Mouse (Mus musculus): ENCODE measurements around the gene Polr2a.

The Polr2a gene

DNA sequence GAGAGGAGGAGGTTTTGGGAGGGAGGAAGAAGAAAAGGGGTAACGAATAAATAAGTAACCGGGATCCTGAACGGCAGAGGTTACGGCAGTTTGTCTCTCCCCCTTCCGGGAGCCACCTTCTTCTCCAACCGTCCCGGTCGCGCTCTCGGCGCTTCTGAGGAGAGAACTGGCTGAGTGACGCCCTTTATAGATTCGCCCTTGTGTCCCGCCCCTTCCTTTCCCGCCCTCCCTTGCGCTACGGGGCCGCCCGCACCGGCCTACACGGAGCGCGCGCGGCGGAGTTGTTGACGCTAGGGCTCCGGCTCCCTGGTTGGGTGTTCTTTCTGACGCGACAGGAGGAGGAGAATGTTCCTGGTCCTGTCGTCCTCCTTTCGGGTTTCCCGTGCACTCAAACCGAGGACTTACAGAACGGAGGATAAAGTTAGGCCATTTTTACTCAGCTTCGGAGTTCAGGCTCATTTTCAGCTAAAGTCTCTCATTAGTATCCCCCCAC, at the start of gene Polr2a:
TSS of gene Polr2a (minus strand) at position 160 of the 493 bp plus-strand sequence.
- DNase-seq (ENCODE audit: low spot score): peak; percentile 91

DNA sequence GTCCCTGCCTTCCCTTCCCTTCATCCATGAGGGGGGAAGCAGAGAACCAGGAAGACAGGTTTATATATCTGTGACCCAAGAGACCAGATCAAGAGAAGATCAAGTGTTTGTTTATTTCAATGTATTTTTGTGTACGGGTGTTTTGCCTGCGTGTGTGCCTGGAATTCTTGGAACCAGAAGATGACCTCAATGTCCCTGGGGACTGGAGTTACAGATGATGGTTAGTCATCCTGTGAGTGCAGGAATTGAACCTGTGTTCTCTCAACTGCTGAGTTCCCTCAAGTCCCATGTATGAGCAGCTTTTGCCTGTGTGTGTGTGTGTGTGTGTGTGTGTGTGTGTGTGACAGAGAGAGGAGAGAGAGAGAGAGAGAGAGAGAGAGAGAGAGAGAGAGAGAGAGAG, 49.2 kb upstream of the Polr2a start:
- DNase-seq (ENCODE audit: low spot score): no peak

DNA sequence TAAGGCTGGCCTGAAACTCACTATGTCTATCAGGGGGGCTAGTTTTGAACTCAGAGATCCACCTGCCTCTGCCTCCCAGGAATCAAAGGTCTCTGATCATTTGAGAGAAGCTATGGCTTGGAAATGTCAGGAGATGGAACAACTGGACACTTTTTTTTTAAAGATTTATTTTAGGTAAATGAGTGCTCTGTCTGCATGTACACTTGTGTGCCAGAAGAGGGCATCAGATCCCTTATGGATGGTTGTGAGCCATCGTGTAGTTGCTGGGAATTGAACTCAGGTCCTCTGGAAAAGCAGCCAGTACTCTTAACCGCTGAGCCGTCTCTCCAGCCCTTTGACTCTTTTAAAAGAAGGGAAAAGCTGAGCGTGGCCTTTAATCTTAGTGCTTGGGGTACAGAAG, 47.9 kb upstream of the Polr2a start:
- DNase-seq (ENCODE audit: low spot score): no peak

DNA sequence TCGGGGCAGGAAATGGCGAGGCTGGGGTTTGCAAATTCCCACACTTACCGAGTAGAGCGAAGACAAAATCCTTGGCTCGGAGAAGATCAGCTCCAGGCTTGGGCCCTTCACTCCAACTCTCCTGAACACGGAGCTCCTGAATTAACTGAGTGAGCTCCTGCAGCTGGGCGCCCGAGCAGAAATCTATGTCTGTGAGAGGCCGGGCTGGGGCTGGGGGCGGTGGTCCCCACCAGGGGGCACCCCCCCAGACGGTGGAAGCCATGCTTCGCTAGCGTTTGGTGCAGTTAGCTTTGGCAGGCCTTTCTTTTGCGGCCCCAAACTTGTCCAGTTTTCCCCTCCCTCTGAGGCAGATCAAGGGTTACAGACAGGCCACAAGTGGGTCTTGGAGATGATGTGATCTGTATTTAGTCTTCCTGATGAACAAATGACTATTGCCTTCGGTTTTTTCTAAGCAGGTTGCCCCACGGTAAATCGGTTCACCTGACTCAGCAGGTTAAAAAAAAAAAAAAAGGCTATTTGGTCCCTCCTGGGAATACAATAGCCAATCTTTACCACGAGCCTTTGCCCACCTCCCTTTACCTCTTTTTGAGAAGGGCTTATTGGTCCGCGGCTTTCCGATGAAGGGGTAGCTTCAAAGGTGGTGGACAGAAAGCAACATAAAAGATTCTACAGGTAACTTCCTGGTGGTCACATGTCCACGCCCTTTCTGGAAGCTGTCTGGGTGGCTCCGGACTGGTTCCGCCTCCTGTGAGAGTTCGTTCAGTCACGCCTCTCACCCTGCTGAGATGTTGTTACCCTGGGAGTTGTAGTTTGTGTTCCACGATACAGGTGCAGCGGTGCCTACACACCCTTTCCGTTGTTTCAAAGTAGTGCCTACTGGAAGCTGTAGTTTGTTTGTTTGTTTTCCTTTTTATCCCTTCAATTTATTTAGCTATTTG, 46.8 kb upstream of the Polr2a start, which contains the start of gene Tmem102:
TSS of gene Tmem102 (minus strand) at position 653 of the 938 bp plus-strand sequence.
- no peak for DNase-seq (ENCODE audit: low spot score)

DNA sequence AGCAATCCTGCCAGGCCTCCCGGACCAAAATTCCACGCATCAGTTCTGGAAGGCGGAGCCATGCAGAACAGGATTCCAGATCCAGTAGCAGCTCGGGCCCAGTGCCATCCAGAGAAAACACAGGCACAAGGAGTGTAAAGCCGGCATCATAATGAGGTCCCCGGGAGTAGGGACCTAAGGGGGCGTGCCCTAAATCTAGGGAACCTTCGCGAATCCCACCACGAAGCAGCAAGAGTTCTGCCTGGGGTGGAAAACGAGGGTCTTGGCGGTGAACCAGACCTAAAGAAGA, 46.2 kb upstream of the Polr2a start:
- no peak for DNase-seq (ENCODE audit: low spot score)

DNA sequence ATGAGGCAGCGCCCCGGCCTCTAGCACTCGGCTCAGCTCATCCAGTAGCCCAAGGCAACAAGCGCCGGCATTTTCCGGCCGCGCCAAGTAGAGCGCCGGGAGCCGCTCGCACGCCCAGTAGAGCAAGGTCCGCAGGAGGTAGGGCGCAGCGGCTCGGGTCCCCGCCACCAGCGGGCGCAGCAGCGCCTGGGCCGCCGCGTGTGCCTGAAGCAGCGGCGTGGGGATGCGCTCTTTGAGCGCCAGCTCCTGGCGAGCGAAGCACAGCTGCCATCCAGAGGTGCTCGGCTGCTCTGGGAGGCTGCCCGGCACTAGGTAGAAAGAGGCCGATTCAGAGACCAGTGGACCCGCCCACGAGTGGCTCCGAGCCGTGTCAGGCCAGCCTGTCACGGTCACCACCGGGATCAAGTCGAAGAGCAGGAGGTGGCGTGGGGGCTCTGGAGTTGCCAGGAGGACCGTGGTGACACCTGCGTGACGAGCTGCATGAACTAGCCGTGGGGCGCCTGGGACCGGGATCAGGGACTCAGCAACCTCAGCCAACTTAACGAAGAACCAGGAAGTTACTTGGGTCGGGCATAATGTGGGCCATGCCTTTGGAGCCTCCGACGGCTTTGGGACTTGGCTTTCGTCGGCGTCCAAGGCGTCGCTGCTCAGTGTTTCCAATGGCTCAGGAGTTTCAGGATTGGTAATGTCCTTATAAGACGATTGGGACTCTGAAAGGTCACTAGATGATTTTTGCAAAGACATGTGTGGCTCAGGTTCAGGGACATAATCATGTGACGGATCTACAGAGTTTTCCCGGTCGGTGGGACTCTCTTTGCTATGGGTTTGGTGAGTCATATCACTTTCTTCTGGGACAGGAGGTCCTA, 45.6 kb upstream of the Polr2a start:
- no peak for DNase-seq (ENCODE audit: low spot score)

DNA sequence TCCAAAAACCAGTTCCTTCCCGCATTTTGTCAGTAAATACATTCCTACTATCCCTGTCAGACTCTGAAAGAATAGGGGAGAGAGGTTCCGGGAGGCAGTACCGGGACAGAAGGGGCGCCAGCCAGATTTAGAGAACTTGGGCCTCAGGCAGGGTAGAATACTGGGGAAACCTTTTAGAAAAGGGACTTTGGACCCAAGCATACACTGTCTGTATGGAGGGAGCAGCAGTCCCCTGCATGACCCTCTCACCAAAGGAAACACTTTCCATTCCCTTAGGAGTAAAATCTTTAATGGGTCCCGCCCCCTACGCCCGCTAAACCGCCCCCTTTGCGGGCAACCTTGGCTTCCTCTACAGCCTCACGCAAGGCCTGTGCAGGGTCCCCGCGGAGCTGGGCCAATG, 44.9 kb upstream of the Polr2a start:
- DNase-seq (ENCODE audit: low spot score): no peak

DNA sequence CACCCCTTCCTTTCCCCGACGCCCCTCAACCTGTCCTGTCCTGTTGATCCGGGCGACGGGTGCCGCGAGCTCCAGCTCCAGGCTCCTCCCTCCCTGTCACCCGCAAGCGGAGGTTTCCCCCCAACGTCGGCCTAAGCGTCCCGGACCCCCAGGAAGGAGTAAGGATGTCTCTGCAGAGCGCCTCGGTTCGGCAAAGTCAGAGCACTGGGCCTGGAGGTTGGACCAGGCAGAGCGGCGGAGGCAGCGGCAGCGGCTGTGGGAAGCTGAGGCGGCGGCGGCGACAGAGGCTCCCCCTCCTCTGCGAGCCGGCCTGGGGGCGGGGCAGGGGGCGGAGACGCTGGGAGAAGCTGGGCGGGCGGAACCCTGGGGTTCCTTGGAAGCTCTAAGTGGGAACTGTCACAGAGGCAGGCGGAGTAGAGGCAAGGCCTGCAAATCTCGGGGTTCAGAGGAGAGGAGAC, 44.2 kb upstream of the Polr2a start:
- DNase-seq (ENCODE audit: low spot score): no peak

DNA sequence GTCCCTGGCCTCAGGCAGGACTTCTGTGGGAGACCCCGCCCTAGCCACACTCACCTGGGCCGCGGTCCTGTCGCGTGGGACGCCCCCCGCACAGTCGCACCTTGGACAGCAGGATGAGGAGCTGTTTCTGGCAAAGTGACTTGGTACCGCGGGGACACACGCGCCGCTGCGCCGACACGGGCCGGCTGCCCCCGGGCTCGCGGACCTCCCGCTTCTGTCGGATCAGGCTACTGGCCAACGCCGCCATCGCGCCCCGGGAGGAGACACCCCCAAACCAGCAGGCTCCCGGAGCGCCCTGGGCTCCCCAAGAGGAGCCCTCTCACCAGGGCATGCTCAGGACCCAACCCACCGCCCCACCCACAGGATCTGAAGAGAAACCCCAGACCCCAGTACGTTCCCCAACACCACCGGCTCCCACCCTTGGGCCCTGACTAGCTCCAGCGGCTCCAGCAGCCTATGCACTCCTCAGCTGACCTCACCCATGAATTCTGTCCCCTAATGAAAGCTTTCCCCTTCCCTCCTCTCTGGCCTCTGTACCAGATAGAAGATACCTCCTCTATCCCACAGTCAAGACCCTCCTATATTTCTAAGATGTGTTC, 43.0 kb upstream of the Polr2a start, which contains the start of gene Fgf11:
TSS of gene Fgf11 (minus strand) at position 479 of the 599 bp plus-strand sequence.
- DNase-seq (ENCODE audit: low spot score): no peak

DNA sequence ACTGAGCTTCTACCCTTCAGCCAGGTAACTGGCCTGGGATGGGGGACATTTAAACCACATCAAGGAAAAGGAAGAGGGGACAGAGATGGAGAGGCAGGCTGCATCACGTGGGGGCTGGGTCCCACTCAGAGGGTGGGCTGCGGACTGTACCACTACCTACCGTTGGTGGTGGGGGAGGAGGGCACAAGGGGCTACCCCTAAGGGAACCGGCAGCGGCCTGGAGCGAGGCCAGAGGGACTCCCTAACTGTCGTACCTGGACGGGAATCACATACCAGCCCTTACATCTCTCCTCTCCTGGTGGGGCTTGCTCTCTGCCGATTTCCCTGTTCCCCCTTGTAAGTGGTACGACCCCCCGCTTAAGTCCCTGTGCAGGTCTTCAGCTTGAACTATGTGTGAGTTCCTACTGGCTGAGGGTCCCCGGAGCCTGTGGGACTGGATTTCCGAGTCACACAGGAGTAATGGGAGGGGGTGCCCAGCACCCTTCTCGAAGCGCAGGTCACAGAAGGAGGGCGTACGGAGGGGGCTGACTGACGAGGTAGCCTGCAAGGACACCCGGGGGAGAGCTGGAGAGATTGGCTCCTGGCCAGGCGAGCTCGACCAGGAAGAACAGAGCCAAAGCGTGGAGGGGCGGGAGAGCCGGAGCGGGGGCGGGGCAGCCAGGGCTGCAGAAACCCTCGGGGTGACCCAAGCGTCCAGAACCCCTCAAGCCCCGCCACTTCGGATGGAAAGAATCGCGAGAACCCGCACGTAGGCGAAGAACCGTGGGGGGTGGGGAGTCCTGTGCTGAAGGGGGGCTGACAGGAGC, 42.2 kb upstream of the Polr2a start:
- DNase-seq (ENCODE audit: low spot score): no peak

DNA sequence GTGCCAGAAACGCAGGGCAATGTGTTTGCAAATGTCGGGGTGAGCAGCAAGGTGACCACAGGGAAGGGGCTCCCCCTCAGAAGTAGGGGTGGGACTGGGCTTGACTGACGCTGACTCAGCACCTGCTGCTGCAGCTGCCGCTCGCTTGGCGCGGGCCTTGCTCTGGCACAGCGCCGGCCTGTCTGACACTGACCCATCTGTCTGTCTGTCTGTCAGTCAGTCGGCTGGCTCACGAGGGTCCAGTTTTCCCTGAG, 41.6 kb upstream of the Polr2a start:
- no peak for DNase-seq (ENCODE audit: low spot score)

DNA sequence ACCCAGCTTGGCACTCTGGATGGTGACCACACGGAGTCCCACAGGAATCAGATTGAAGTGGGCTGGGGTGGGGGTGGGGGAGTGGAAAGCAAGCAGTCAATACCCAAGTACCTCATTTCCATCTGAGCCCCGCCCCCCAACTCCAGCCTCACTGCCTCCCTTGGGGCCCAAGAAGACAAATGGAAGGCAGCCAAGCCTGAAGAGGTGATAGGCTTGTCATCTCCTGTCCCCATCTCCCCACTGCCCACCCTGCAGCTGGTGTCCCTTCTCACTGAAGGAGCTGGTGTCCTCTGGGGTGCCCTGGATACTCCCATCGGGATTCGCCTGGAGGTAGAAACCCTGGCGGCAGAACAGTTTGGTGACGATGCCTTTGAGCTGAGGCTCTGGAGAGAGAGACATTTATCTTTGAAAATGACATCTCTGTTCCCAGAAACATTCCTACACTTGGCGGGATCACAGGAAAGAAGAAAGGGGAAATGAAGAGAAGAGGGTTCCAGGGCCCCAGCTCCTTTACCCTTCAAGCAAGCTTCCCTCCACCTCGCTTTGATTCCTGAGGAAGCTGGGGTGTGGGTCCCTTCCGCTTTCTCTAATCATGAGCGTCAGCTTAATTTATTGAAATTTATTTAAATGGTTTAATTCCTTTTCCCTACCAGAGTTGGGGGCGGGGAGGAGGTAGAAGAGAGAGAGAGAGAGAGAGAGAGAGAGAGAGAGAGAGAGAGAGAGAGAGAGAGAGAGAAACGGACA, 41.1 kb upstream of the Polr2a start:
- no peak for DNase-seq (ENCODE audit: low spot score)

DNA sequence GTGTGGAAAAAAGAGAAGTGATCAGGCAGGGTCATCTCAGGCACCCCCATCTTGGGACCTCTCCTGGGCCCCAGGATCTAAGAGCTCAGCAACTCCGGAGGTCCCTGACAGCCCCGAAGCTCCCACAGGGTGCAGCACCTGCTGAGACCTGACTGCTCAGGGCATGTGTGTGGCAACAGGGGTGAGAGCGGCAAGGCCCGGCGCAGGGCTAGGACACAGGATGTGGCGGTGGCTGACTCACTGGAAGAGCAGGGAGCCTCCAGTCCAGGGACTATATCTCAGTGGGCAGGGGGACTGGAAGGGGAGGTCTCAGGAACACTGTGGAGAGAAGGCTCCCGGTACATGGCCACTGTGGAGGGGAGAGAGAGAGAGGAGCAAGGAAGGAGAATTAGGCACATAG, 39.5 kb upstream of the Polr2a start:
- no peak for DNase-seq (ENCODE audit: low spot score)

DNA sequence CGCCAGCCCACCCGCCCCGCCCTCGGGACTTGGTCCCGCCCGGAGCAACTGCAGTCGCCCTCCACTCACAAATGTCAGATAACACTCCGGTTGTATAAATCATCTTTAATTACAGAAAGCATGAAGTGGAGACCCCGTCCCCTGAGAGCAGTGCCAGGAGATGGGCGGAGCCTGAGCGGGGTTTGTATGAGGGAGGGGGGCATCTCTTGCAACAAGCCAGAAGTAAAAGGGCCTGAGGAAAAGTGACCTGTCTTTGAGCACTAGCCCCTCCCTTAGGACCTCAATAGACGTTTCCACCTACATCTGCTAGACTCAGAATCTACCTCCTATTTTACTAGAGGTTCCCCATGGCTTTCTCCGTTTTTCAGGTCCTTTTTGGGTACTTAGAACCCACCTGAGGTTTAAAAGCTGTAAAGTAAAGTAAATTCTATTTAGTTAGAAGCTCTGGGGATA, 37.6 kb upstream of the Polr2a start:
- DNase-seq (ENCODE audit: low spot score): no peak

DNA sequence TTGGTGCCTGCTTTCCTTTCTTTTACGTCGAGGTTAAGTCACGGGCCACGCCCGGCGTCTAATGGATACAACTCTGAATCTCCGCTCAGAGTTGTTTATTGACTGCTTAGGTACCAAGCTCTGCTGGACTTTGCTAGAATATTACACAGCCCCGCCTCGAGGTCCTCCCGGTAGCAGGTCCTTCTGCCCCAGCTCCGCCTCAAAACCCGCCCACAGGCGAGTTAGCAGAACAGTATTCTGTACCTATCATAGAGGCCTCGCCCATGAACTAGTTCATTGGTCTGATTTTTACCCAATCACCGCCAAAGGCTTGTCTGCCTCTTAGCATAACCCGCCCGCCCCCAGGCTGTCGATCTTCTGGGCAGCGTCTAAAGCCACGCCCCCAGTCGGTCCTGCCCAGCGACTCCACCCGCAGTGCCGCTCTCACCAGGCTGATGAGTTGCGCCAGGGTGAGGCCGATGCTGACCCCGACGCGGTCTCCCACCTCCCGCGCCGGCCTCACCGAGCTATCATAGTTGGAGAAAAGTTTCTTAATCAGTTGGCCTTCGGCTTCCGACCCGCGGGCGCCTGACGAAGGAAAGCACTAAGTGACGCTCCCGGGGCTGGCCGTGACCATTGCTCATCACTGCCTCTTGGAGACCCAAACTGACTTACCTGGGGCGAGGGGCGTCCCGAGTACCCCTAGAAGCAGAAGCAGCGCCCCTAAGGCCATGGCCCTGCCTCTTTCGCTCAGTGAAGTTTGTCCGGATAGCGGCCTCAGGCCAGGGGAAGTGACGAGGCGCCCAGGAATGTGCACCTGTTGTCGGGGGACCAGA, 36.9 kb upstream of the Polr2a start, which contains the start of gene Chrnb1:
TSS of gene Chrnb1 (minus strand) at position 776 of the 815 bp plus-strand sequence.
- DNase-seq (ENCODE audit: low spot score): peak; percentile 78

DNA sequence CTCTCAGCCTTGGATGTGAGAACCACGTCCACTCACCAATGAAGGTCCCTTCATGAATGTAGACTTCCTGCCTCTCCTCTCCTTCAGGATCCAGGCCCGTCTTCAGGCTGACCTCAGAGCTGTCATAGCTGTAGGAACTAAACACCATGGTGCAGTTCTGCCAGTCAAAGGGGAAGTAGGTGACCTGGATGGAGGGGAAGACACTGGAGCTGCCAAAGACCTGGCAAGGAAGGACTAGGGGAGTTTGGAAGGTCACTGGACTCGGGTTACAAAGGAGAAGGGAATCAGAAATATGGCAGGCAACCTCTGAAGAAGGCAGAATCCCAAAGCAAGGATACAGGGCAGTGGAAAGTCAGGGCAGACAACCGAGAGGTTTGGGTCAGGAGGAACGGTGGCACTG, 35.0 kb upstream of the Polr2a start:
- DNase-seq (ENCODE audit: low spot score): no peak

DNA sequence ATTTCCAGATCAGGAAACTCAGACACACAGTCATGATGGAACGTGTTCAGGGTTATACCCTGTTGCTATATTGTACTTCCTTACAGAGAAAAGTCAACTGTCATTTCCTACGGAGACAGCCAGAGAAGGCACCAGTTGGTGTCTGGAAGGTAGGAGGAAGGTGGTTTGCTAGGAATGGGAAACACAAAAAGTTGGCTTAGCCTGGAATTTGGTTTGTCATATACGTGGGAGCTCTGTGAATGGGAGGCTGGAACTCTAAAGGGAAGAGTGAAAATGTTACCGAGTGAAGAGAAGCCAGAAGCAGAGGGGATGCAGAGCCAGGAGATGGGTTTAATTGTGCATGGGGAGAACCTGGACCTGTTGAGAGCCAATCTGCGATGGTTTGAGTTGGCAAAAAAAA, 33.0 kb upstream of the Polr2a start:
- DNase-seq (ENCODE audit: low spot score): no peak

DNA sequence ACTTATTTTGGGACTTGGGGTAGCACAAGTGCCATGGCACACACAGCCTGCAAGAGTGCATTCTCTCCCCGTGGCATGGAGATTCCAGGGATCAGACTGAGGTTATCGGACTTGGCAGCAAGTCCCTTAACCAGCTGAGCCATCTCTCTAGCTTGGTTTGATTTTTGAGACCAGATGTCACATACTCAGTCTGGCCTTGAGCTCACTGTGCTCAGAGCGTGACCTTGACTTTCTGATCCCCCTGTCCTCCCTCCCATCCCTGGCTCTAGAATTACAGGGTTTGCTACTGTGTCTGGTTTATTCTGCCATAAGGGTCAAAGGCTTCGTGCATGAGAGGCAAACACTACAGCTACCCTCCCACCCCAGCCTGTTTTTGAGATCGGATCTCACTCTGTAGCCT, 31.0 kb upstream of the Polr2a start:
- no peak for DNase-seq (ENCODE audit: low spot score)

DNA sequence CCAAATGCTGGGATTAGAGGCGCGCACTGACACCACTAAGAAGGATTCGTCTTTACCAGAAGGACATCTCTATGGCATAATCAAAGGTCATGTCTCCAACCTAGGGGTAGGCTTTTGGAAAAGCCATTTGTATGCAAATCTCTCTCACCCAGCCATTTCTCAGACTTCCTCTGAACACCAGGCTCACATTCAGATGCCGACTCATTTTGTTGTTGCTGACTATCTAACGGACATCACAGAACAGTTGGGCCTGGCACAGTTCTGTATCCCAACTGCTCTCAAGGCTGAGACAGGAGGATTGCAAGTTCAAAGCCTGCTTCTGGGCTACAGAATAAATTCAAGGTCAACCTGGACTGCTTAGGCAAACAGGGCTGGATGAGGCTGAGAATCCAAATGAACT, 28.9 kb upstream of the Polr2a start:
- no peak for DNase-seq (ENCODE audit: low spot score)

DNA sequence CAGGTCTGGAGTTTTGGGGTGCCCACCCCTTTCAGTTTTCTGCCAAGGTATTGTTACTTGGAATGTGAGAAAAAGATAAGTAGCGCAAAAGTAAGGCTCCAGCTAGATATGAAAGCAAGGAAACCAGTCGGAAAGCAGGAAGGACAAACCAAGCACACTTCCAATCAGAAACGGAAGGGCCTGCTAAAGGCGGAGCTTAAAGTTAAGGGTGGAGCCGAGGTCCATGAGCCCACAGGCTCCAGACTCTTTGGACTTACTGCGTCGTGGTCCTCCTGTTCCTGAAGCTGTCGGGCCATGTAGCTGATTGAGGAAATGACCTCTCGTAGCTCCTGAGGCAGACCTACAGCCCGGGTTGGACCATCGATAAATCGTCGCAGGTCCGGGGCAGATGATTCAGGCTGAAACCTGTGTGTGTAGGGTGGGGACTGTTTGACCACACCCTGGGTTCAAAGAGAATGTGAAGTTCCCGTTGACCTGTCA, 26.4 kb upstream of the Polr2a start:
- DNase-seq (ENCODE audit: low spot score): no peak
